Mouse (Mus musculus): ENCODE results near the gene Casp8ap2.

Casp8ap2 gene

GRCm38 (mm10) chr4:32665843-32666242 lies 50.6 kb downstream of the Casp8ap2 start:
- CTCF ChIA-PET, result no interaction called here

GRCm38 (mm10) chr4:32668291-32668690 lies 53.0 kb downstream of the Casp8ap2 start:
- CTCF ChIA-PET, result no interaction called here

- CTCF ChIA-PET, result interaction anchor here (0.6 kb wide), 1 partner anchor 284 kb away, joined by 3 read pairs; no protein-coding TSS in a partner anchor
These were observed 54.6 kb downstream of the Casp8ap2 start for GRCm38 (mm10) chr4:32669825-32670224.

- CTCF ChIA-PET, result no interaction called here
These were observed 58.8 kb downstream of the Casp8ap2 start for GRCm38 (mm10) chr4:32674025-32674424.

- CTCF ChIA-PET, result no interaction called here
These were observed 62.2 kb downstream of the Casp8ap2 start for GRCm38 (mm10) chr4:32677471-32677870.

GRCm38 (mm10) chr4:32680843-32681242 lies 65.6 kb downstream of the Casp8ap2 start:
- CTCF ChIA-PET, result no interaction called here

GRCm38 (mm10) chr4:32682471-32682870 lies 67.2 kb downstream of the Casp8ap2 start:
- CTCF ChIA-PET, result no interaction called here

GRCm38 (mm10) chr4:32683061-32683582 lies 67.9 kb downstream of the Casp8ap2 start:
- CTCF ChIA-PET, result interaction anchor here (0.6 kb wide), 1 partner anchor 52 kb away, joined by 3 read pairs; no protein-coding TSS in a partner anchor
